Mouse (Mus musculus): Measurements from ENCODE around the gene Ttc41.

- TF ChIP-seq POLR2A (IDR thresholded peaks at IDR 0.05; ENCODE audit: borderline replicate concordance, insufficient read depth, low read length) (no peak), CTCF (IDR thresholded peaks at IDR 0.05; ENCODE audit: borderline replicate concordance, insufficient read depth, low read depth, low read length) (no peak)
Measured at GRCm38 (mm10) chr10:86761722-86762383, 56.2 kb downstream of the Ttc41 start.

All from cerebellum, adult 2 months (tissue).